9 mouse cellular contexts compared by ENCODE assay signal in genomic region chr10:19494461-19495105, GRCm38 (mm10).
DNase-seq lines count a peak whose midpoint lies in the region; ATAC-seq lines count a peak whose summit lies in the region.
"Had no signal": no experiment of that assay in that cellular context is flagged by ENCODE, and none has a peak within 500 bp of the region (broad histone marks: within the 10 kb centered on the region; RNA-seq: fewer than 3 reads in every experiment).

No protein-coding gene starts in this region.

- ATAC-seq in limb, embryonic 12.5 days (ENCODE audit: insufficient number of reproducible peaks, insufficient read depth, low FRiP score, low TSS enrichment, low read depth), result no peak
- peak; percentile 58 for ATAC-seq in intestine, embryonic 16.5 days
- ATAC-seq in hindbrain, embryonic 13.5 days (ENCODE audit: low FRiP score), result no peak

- no peaks in the 10 kb centered on the region for H3K4me1 ChIP-seq in limb, embryonic 12.5 days (replicated peaks)
- H3K4me1 ChIP-seq in limb, embryonic 10.5 days, result no peaks in the 10 kb centered on the region
- H3K4me1 ChIP-seq in intestine, embryonic 16.5 days (ENCODE audit: control insufficient read depth, insufficient read depth, low read length), result 0 out of 2 replicates have a peak, but pooled peaks cover 3% of the 10 kb centered on the region
- H3K4me1 ChIP-seq in hindbrain, embryonic 13.5 days (replicated peaks), result no peaks in the 10 kb centered on the region

- H3K4me2 ChIP-seq in limb, embryonic 12.5 days, result peak overlapping the region; percentile 0; the same call in 1 of the 2 replicates
- peak overlapping the region; percentile 40 for H3K4me2 ChIP-seq in intestine, embryonic 16.5 days (ENCODE audit: low read depth, low read length)
- no peak overlapping the region for H3K4me2 ChIP-seq in hindbrain, embryonic 13.5 days

- H3K9me3 ChIP-seq in limb, embryonic 12.5 days, result no peaks in the 10 kb centered on the region
- no peaks in the 10 kb centered on the region for H3K9me3 ChIP-seq in limb, embryonic 10.5 days (replicated peaks)
- H3K9me3 ChIP-seq in intestine, embryonic 16.5 days (ENCODE audit: control insufficient read depth, low read length), result no peaks in the 10 kb centered on the region
- no peaks in the 10 kb centered on the region for H3K9me3 ChIP-seq in hindbrain, embryonic 13.5 days

- no peak for DNase-seq in limb, embryonic 10.5 days (ENCODE audit: low spot score)
- peak; percentile 56 for DNase-seq in embryo, embryonic 11 days
- DNase-seq in naive thymus-derived CD4-positive, alpha-beta T cell, adult 2 months (ENCODE audit: low read depth), result peak; percentile 62
- no peak for DNase-seq in adrenal gland, postnatal 36 days
- DNase-seq in ovary, postnatal 14 days (ENCODE audit: low spot score), result no peak
- DNase-seq: cerebellum, adult 8-10 months had no signal

- WGBS in limb, embryonic 12.5 days, result 32% methylated on average over 9 of the region's 9 CpGs
- 40% methylated on average over 9 of the region's 9 CpGs for WGBS in limb, embryonic 10.5 days
- 14% methylated on average over 9 of the region's 9 CpGs for WGBS in intestine, embryonic 16.5 days
- WGBS in hindbrain, embryonic 13.5 days, result 36% methylated on average over 9 of the region's 9 CpGs

- H3K4me3 ChIP-seq in limb, embryonic 12.5 days (replicated peaks), result no peak overlapping the region
- H3K4me3 ChIP-seq in limb, embryonic 10.5 days, result no peak overlapping the region
- peak overlapping the region; percentile 2; the same call in 1 of the 2 replicates for H3K4me3 ChIP-seq in intestine, embryonic 16.5 days (ENCODE audit: low read length)
- no peak overlapping the region for H3K4me3 ChIP-seq in hindbrain, embryonic 13.5 days

- no peak overlapping the region for H3K27ac ChIP-seq in limb, embryonic 12.5 days
- no peak overlapping the region for H3K27ac ChIP-seq in limb, embryonic 10.5 days
- H3K27ac ChIP-seq in intestine, embryonic 16.5 days (ENCODE audit: low read length), result peak overlapping the region; percentile 73
- no peak overlapping the region for H3K27ac ChIP-seq in hindbrain, embryonic 13.5 days

- no peaks in the 10 kb centered on the region for H3K27me3 ChIP-seq in limb, embryonic 12.5 days
- H3K27me3 ChIP-seq in limb, embryonic 10.5 days (ENCODE audit: low read depth, poor library complexity, severe bottlenecking), result no peaks in the 10 kb centered on the region
- no peaks in the 10 kb centered on the region for H3K27me3 ChIP-seq in intestine, embryonic 16.5 days (replicated peaks; ENCODE audit: control insufficient read depth, insufficient read depth, low read length)
- H3K27me3 ChIP-seq in hindbrain, embryonic 13.5 days, result peaks cover 64% of the 10 kb centered on the region

- no peak overlapping the region for H3K9ac ChIP-seq in limb, embryonic 12.5 days (replicated peaks)
- H3K9ac ChIP-seq in intestine, embryonic 16.5 days (ENCODE audit: low read depth, low read length), result no peak overlapping the region
- no peak overlapping the region for H3K9ac ChIP-seq in hindbrain, embryonic 13.5 days

- H3K36me3 ChIP-seq in limb, embryonic 12.5 days, result no peaks in the 10 kb centered on the region
- no peaks in the 10 kb centered on the region for H3K36me3 ChIP-seq in limb, embryonic 10.5 days
- no peaks in the 10 kb centered on the region for H3K36me3 ChIP-seq in intestine, embryonic 16.5 days (ENCODE audit: control insufficient read depth, insufficient read depth, low read length)
- H3K36me3 ChIP-seq in hindbrain, embryonic 13.5 days, result no peaks in the 10 kb centered on the region

Comparison
In these comparisons a context has a peak if more than half of its experiments do, and no peak if none do; other contexts are left out.
1. DNase-seq: peak in embryo, embryonic 11 days (single experiment) and naive thymus-derived CD4-positive, alpha-beta T cell, adult 2 months (single experiment); none in limb, embryonic 10.5 days (single experiment), adrenal gland, postnatal 36 days (0 of 2) and ovary, postnatal 14 days (single experiment).